Mouse (Mus musculus) E14TG2a.4 (cell line): ENCODE measurements at regions not wholly inside any gene's neighbourhood (a gene's known extent, or its start where the extent isn't known, plus 50 kb on each side); places are given as distances from the start of the nearest gene placed in this dataset.

Experiments
- H3K27me3 ChIP-seq: 2 replicates; pipeline ENCODE4 v1.6.1; 2014; ENCODE audit warnings: low read length, control low read depth; ENCODE audit not compliant: insufficient read depth
- H3K36me3 ChIP-seq: 2 replicates; pipeline ENCODE4 v1.6.1; 2014; ENCODE audit warnings: low read length, control low read depth; ENCODE audit not compliant: insufficient read depth
- H3K4me1 ChIP-seq: replicated peaks from 2 replicates; pipeline ENCODE4 v1.6.1; 2014; ENCODE audit warnings: low read depth, low read length, control low read depth
- H3K4me3 ChIP-seq: replicated peaks from 2 replicates; pipeline ENCODE4 v1.5.1; 2014; ENCODE audit warnings: mild to moderate bottlenecking, low read length
- H3K9me3 ChIP-seq: 2 replicates; pipeline ENCODE4 v1.6.1; 2014; ENCODE audit warnings: low read length, control low read depth
- CTCF ChIP-seq: conservative IDR thresholded peaks from 2 replicates; pipeline ENCODE4 v1.5.1; 2014; ENCODE audit warnings: low read length
- NANOG ChIP-seq: IDR thresholded peaks from 2 replicates; pipeline ENCODE4 v1.6.1; 2014; ENCODE audit warnings: borderline replicate concordance, low read length, mixed read lengths
- POU5F1 ChIP-seq: IDR thresholded peaks from 2 replicates; pipeline ENCODE4 v1.6.1; 2014; ENCODE audit warnings: low read length, borderline replicate concordance

DNA sequence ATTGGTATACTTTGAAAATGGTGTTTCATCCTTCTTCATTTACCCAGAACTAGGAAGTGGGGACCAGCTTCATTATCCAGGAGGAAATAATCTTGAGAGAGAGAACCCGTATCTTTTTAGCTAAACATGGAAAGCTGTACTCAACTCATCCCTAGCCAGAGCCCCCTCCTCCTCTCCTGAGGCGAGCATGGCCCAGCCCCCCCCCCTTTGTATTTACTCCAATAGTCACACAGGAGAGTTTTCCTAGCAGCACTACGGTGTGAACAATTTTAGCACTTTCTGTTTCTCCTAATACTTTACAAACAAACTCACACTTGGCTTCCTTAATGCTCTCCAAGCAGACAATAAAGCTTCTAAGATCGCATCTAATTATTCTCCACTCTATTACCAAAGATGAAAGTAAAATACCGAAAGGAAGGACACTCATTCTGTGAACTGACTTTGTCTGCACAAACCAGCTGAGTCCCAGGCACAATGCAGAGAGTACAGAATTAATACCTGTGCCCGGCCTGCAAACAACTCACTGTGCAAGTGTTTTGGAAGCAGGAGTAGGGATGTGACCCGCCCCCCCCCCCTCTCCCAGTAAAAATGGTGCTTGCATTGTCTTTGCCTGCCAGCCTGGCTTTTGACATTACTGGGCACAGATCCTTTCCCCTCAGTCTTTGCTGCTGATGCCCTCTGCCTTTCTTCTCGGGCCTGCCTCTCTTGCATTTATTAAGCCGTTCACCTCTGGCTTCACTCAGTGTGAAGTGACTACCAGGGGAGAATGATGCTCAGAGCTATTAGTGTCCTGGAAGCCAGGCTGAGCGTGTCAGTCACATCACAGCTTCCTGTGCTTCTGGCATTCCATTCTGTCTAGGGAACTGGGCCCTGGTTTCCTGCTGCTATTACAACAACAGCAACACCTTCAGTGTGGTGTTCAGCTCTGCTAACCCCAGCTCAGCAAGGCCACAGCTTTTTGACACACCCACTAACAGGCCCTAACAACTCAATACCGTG is 107.9 kb downstream of the Dad1 start:
- Histone ChIP-seq H3K4me1 (peaks cover 3% of the 10 kb centered on the region; the same call in 1 of the 2 replicates), H3K9me3 (no peaks in the 10 kb centered on the region)

DNA sequence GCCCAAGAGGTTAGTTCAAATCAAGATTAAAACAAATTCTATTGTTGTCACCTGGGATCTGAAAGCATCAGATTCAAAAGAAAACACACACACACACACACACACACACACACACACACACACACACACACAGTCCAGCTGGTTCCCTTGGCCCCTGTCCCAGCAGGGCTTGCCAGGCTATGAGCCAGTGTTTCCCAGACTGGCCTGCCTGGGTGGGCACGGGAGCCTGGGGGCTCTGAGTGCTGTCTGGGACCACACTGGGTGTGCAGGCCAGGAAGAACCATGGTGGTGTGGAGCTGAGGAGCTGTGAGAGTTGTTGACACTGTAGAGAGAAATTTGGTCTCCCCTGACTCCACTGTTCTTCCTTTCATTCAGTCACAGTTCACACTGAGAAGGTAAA is 110.1 kb downstream of the Dad1 start:
- H3K4me3 ChIP-seq = no peak overlapping the region
- 0 out of 2 replicates have a peak, but pooled peaks cover 3% of the 10 kb centered on the region for H3K27me3 ChIP-seq
- no peaks in the 10 kb centered on the region for H3K36me3 ChIP-seq
- H3K4me1 ChIP-seq = no peaks in the 10 kb centered on the region; the same call in 1 of the 2 replicates
- TF ChIP-seq NANOG (no peak), POU5F1 (no peak), CTCF (no peak)
- no peaks in the 10 kb centered on the region for H3K9me3 ChIP-seq

More for the DNA sequence above, 107.9 kb downstream of the Dad1 start:
- Histone ChIP-seq H3K4me3 (no peak overlapping the region), H3K27me3 (0 out of 2 replicates have a peak, but pooled peaks cover 3% of the 10 kb centered on the region), H3K36me3 (no peaks in the 10 kb centered on the region)
- TF ChIP-seq CTCF (no peak), NANOG (no peak), POU5F1 (no peak)

DNA sequence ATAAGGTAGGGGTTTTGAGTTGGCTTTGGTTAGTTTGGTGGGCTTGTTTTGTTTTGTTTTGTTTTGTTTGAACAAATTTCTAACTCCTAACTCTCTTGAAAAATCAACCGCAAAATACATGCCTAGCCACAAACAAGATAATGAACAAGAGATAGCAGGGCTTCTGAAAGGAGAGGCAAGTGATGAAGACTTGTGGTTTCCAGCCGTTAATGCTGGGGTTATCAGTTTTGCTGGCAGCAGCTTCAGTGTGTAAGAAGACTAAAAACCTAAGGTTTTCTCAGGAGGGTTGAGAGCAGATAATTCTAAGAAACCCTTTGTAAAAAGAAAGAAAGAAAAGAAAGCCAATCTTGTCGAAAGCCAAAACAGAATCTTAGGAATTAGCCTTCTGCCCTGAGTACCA is 115.6 kb downstream of the Dad1 start:
- Histone ChIP-seq H3K4me3 (no peak overlapping the region), H3K9me3 (no peaks in the 10 kb centered on the region), H3K4me1 (no peaks in the 10 kb centered on the region), H3K36me3 (no peaks in the 10 kb centered on the region), H3K27me3 (no peaks in the 10 kb centered on the region)
- TF ChIP-seq NANOG (no peak), CTCF (no peak), POU5F1 (no peak)

DNA sequence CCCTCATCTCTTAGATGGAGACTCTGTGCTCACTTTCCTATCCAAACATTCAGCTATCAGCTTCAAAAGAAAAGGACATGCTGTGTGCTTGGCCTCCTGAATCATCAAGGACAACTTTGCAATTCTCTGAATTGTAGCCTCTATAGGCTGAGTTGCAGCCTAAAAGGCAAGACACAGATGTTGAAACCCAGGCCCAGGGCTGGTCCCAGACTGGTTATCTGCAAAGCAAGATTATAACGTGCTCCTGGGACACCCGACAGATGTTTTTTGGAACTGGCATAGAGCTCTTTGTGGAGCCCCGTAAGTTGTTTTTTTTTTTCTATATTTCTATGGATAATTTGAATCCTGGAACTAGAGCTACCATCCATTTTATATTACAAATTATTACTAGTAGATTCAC is 117.4 kb downstream of the Dad1 start:
- TF ChIP-seq NANOG = no peak
- TF ChIP-seq CTCF = no peak

DNA sequence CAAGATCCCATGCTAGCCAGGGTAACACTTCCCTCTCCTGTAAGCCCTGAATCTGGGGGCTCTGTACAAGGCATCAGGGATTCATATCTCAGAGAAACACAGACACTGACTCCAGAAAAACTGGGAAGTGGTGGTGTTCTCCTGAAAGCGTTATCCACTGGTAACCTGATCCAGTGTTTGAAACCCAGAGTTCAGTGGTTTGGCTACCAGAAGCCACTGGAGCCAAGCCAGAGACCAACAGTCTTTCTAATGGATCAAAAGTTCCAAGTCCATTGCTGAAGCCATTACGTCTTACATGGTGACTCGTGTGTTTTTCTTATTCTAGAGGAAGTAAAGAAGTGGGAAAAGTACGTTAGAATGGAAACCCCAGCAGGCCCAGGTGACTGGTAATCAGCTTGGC is 125.6 kb downstream of the Dad1 start:
- TF ChIP-seq NANOG (no peak), POU5F1 (no peak), CTCF (no peak)
- H3K4me1 ChIP-seq = no peaks in the 10 kb centered on the region

More for the DNA sequence above, 117.4 kb downstream of the Dad1 start:
- Histone ChIP-seq H3K9me3 (no peaks in the 10 kb centered on the region), H3K4me1 (no peaks in the 10 kb centered on the region), H3K4me3 (no peak overlapping the region), H3K27me3 (no peaks in the 10 kb centered on the region), H3K36me3 (no peaks in the 10 kb centered on the region)

DNA sequence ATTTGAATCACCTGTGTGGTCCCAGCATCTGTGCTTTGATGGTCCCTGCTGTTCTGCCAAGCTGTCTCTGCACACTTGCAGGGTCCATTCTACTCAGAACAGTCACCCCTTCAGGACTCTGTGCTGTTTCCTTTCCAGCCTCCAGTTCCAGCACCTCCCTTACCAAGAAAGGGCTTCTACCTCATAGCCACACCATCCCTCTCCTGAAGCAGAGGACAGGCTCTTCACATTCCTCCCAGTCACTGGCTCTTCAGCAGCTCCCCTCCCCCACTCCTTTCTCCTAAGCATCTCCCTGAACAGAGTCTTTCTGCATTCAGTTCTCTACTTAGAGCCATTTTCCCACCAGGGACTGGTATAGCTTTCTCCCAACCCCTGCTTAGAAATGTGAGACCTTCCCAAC is 128.4 kb downstream of the Dad1 start:
- Histone ChIP-seq H3K4me3 (no peak overlapping the region), H3K36me3 (no peaks in the 10 kb centered on the region), H3K4me1 (no peaks in the 10 kb centered on the region), H3K9me3 (no peaks in the 10 kb centered on the region), H3K27me3 (no peaks in the 10 kb centered on the region)
- TF ChIP-seq NANOG (no peak), POU5F1 (no peak), CTCF (no peak)

More for the DNA sequence above, 125.6 kb downstream of the Dad1 start:
- Histone ChIP-seq H3K4me3 (no peak overlapping the region), H3K27me3 (no peaks in the 10 kb centered on the region), H3K9me3 (no peaks in the 10 kb centered on the region), H3K36me3 (no peaks in the 10 kb centered on the region)

DNA sequence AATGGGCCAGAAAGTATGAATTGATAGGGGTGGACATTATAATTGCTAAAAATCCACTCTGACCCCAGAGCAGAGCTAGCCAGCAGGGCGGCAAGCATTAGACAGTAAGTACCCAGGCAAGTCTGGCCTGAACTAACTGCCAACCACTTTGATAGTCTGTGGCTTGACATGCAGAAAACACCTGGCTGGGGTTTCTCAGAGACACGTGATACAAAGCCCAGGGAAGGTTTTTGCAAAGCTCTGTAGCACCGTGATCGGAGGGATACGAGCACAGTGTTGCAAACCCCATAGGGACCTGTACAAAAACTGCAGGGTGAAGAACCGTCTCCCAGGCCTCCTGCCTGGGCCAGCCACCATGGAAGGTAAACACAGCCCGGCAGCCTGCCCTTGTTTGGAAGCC is 131.9 kb downstream of the Dad1 start:
- Histone ChIP-seq H3K36me3 (no peaks in the 10 kb centered on the region), H3K9me3 (peaks cover 26% of the 10 kb centered on the region), H3K4me1 (no peaks in the 10 kb centered on the region), H3K4me3 (no peak overlapping the region), H3K27me3 (no peaks in the 10 kb centered on the region)
- no peak for TF ChIP-seq NANOG
- no peak for TF ChIP-seq POU5F1
- TF ChIP-seq CTCF = no peak

DNA sequence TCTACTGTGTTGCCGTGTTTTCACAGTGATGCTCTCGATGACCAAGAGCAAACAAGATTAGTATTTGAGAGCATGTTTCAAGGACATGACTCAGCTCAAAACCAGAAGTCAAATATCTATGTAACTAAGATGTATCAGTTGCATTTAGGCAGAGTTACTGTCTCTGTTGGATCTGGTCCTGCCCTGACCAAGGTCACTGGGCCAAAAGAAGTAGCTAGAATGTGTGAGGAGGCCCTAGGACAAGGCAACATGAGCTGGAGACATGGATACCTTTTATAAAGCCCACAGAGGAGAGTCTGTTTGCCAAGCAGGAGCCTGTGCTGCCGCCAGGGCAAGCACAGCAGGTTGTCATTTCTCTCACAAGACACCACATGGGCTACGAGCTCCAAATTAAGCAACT is 132.6 kb downstream of the Dad1 start:
- TF ChIP-seq NANOG (no peak), POU5F1 (no peak), CTCF (no peak)
- no peaks in the 10 kb centered on the region for H3K4me1 ChIP-seq
- H3K9me3 ChIP-seq = peaks cover 33% of the 10 kb centered on the region
- H3K4me3 ChIP-seq = no peak overlapping the region
- no peaks in the 10 kb centered on the region for H3K36me3 ChIP-seq
- no peaks in the 10 kb centered on the region for H3K27me3 ChIP-seq

DNA sequence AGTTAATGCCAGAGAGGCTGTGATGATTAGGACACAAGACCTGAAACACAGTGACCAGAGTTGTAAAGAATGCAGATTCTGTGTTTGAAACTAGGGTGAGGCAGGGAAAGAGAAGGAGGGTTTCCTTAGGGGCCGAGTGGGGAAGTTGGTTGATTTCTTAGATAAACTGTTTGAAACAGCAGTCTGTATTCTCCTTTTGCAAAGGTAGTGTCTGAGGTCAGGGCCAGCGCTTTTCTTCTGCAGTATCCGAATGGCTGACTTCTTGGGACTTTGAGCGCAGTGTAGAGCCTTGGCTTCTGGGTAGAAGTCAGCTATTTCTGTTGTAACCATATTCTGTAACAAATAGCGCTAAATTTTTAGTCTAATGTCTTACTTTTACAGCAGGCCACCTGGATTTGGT is 133.7 kb downstream of the Dad1 start:
- Histone ChIP-seq H3K27me3 (no peaks in the 10 kb centered on the region), H3K4me3 (no peak overlapping the region), H3K36me3 (no peaks in the 10 kb centered on the region), H3K9me3 (peaks cover 36% of the 10 kb centered on the region), H3K4me1 (no peaks in the 10 kb centered on the region)
- no peak for TF ChIP-seq POU5F1
- TF ChIP-seq NANOG = no peak
- no peak for TF ChIP-seq CTCF
